Mouse (Mus musculus): Measurements from ENCODE around the gene Tmem63a.

GRCm38 (mm10) chr1:180958797-180959196 lies 16.7 kb downstream of the Tmem63a start:
- TF ChIP-seq GATA1 (IDR thresholded peaks at IDR 0.05; ENCODE audit: borderline replicate concordance, low read length) (no peak), FLI1 (IDR thresholded peaks at IDR 0.05; ENCODE audit: low read length) (no peak)

Data from megakaryocyte, embryonic 14.5 days (primary cell).